Mouse (Mus musculus): Measurements from ENCODE around the gene 1500009L16Rik.

Gene 1500009L16Rik

DNA sequence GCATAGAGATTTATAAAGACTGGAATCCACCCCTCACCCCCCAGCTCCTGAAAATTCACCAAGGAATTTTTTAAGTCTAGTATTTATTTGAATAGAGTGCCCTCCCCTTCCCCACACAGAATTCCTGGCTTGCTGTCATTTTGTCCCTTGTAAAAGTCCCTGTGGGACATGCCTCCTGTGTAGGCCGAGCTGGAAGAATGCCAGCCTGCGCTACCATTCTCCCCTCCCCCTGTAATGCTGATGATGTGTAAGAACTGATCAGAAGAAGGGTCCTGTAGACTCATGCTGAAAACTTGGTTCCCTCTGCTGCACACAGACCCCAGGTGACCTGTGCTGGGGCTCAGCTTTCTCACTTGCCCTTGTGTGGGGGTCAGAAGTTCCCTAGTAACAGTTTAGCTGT is 37.9 kb downstream of the 1500009L16Rik start:
- DNase-seq (ENCODE audit: low read depth, low spot score): no peak

DNA sequence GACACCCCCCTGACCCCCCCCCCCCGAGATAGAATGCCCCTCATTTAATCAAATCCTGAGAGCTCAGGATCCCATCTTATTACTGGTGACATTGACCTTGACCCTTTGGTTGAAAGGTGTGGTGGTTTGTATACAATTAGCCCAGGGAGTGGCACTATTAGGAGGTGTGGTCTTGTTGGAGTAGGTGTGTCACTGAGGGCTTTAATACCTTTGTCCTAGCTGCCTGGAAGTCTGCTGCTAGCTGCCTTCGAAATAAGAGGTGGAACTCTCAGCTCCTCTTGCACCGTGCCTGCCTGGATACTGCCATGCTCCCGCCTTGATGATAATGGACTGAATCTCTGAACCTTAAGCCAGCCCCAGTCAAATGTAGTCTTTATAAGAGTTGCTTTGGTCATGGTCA is 41.2 kb downstream of the 1500009L16Rik start:
- no peak for DNase-seq (ENCODE audit: low read depth, low spot score)

DNA sequence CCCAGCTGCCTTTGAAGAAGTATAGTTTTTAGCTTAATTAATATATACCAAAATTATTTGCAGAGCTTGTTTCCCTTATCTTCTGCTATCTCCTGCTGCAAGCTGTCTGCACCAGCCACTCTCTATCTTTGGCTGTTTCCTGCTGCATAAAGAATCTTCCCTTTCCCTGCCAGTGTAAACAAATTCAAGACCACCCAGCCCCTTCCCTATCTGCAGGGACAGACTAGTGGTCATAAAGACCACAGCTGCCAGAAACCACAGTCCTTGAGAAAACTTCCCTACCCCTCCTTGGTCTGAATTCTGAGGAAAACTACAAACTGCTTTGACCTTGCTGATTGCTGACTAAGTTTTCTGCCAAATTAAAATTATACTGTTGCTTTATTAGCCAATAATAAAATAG is 44.2 kb downstream of the 1500009L16Rik start:
- DNase-seq (ENCODE audit: low read depth, low spot score): no peak

DNA sequence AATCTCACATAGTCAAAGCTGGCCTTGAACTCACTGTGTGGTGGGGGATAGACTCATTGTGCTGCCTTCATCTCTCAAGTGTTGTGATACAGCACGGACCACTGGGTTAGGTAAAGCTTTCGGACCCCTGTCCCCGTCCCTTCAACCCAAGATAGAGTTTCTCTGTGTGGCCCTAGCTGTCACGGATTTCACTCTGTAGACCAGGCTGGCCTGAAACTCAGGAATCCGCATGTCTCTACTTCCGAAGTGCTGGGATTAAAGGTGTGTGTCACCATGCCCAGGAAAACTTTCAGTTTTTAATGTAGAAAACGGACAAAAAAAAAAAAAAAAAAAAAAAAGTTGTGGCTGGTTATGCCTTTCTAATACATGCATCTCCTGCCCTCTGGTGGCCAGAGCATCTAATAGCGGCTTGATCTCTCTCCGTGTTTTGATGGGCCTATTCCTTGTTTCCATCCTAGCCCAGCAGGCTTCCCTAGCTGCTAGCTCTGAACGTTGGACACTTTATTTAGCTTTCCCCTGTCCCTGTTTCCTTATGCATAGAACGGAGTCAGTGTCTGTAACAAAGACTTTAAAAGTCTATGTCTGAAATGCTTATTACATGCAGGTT is 53.7 kb downstream of the 1500009L16Rik start:
- peak; percentile 54 for DNase-seq (ENCODE audit: low read depth, low spot score)

DNA sequence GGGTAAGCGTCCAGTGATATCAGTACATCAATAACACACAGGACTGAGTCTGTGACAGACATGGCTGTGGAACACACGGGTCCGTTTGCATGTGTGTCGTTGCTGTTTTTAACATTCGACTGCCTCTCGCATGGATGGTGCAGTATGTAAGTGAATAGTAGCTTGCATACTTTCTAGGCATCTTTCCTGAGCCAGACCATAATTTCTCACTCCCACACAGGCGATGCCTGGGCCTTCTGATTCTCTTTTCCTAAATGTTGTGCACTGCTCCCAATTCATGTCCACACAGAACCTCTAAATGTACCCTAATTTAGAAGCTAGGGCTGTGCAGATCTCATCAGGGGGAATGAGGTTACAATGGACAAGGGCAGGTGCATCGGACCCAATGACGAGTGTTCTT is 54.6 kb downstream of the 1500009L16Rik start:
- no peak for DNase-seq (ENCODE audit: low read depth, low spot score)

DNA sequence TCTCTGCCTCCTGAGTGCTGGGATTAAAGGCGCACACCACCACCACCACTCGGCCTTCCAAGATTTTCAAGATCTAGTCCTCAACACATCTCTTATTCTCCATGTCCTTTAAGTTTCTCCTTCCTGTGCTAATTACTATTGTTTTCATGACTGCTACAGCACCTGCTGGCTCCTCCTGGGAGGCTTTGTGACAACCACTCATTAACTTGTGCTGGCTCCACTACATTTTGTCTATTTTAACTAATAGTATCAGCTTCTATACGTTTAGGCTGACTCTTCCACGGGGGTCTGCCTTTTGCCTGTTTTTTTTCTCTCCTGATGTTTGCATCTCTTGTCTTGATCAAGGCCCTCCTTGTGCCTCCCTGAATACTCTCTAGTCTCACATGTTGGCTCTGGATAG is 59.2 kb downstream of the 1500009L16Rik start:
- DNase-seq (ENCODE audit: low read depth, low spot score): no peak

DNA sequence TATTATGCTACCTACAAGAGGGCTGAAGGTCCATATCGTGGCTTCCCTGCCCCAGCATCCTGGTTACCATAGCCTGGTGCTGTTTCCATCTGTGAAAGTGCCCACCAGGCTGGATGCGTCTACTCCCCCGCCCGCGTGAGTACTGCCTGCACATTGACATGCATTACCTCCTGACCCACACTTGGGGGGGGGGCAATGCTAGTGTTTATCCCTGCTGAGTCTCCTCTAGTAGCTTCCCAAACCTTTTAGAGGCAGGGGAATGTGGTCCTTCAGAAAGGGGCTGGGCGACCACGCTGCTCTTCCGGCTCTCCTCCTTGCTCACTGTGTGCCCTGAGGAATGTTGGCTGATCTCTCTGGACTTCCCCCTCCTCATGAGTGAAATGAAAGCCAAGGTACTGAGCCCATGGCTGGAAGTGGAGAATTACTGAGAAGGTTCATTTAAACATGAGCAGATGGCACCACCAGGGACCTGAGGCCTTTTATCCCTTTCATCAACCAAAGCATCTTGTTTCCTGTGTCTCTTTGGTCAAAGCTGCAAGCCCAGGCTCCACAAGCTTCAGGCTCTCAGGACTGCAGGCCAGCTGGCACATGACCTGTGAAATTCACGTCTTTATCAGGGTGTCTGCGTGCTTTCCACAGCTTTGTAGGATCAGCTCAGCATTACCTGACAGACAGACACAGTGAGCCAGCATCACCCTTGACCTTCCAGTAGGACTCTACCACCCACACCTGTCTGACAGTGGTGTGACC is 59.9 kb downstream of the 1500009L16Rik start:
- DNase-seq (ENCODE audit: low read depth, low spot score): no peak

DNA sequence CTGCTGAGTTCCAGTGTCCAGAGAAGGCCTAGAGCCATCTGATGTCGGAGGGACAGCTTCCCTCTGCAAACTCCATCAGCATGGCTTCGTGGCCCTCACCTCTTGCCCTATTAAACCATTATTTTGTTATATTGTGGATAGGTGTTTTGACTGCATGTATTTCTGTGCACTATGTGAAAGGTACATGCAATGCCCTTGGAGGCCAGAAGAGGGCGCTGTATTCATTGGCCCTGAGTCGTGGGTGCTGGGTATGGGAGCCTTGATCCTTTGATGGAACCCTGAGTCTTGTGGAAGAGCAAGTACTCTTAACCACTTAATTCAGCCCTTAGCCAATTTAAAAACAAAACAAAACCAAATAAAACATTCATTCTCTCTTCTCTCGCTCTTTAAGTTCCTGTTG is 62.3 kb downstream of the 1500009L16Rik start:
- no peak for DNase-seq (ENCODE audit: low read depth, low spot score)

DNA sequence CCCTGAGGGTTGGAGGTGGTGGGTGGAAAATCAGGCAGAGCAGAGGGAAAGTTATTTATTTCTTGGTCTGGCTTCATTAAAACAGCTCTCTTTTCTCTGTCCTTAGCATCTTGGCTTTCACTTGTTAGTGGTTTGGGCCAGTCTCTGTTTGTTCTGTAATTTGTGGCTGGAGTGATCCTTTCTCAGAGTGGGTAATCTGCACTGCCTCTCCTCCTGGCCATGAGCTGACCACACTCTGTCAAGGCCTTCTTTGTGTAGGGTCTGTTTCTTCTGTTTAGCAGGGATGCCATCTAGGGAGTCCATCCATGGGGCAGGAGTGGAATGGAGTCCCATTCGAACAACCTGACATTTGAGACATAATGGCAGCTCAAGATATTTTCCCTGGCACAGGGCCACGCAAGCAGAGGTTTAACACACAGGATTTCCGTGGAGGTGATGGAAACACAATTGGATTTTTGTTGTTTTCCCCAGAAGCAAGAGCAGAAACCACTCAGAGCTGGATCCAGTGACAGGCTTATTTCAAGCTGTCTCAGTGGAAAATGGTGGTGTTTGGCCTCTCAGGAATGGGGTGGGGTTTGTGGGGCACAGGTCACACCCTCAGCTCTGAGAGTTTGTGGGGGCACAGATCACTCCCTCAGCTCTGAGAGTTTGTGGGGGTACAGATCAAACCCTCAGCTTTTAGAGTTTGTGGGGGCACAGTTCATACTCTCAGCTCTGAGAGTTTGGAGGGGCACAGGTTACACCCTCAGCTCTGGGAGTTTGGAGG is 63.1 kb downstream of the 1500009L16Rik start:
- no peak for DNase-seq (ENCODE audit: low read depth, low spot score)

DNA sequence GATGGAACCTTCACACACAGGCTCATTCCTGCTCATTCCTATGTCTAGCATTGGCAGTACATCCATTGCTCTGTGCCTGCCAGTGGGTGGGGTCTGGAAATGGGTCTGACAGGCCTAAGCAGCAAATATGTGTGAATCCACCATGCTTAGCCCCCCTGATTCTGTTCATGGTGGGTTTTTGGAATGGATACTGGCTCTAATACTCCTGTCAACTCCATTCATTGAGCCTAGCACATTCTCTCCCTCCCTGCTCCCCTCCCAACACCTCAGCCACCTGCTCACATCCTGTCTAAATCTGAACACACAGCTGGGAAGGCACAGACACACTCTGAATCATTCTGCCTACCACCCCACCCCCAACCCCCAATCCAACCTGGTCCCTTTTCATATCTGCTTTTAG is 72.4 kb downstream of the 1500009L16Rik start:
- DNase-seq (ENCODE audit: low read depth, low spot score): no peak

DNA sequence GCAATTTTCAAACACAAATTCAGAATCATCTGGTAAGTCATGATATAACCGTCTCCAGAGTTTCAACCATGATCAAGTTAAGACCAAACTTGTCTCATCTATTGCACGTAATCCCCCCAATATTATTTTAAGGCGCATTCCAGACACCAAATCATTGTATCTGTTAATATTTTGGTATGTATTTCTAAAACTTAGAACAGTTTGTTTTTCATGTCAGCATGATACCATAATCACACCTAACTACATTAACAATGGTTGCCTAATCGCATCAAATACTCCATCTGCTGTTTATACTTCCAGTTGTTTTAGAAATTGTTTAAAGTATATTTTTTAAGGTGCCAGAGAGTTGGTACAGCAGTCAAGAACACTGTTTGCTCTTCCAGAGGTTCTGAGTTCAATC is 72.8 kb downstream of the 1500009L16Rik start:
- DNase-seq (ENCODE audit: low read depth, low spot score): no peak

DNA sequence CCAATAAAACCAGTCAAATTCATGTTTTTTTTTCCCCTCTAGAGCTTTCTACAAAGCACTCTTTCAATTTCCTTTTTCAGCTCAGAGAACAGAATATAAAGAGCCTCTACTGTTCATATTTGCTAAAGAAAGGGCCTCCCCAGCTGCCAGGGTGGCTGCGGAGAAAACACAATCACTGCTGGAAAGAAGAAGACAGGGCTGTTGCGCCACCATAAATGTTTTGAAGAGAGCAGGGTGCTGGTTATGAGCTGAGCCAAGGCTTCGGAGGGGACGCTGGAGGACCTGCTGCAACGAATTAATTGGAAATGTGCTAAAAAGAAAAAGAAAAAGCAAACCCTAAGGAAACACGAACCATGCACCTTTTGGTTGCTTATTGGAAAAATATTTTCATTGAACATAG is 81.4 kb downstream of the 1500009L16Rik start:
- no peak for DNase-seq (ENCODE audit: low read depth, low spot score)

DNA sequence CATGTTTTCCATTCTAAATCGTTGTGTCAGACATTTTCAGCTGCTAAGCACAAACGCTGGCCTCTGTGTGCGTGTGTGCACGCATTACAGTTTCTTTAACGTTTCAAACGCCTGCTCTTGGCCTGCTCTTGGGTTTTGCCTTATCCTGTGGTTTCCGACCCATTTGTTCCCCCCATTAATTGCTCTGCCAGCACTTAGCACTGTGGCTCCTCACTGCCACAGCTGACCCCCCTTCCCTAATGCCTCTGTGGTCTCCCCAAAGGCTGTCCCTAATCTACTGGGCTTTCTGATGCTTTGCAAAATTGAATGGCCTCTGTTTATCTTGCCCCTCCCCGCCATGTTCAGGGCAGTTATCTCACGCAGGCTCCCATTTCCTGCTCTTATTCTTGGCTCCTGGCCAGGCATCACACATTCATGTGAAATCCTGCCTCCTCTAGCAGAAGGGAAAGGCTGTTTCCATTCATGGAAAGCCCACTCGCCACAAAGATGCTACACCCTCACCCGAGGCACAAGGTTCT is 82.6 kb downstream of the 1500009L16Rik start:
- DNase-seq (ENCODE audit: low read depth, low spot score): no peak

DNA sequence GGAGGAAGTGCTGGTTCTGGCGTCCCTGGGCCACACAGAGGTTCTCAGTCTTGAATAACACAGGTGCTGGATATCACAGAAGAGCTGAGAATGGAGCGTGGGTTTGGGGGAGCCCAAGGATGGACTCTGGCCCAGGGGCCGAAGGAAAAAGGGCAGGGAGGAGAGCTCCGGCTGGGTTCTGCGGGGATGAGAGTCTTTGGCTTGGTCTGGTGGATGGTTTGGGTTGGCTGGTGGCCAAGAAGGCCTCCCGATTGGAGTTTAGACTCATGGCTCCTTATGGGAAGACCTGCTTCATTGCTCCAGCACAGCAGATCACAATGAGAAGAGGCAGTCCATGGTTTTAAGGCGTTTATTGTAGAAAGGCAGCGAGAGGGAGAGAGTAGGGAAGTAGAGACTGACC is 84.6 kb downstream of the 1500009L16Rik start:
- DNase-seq (ENCODE audit: low read depth, low spot score): no peak
